Mouse (Mus musculus) olfactory bulb, adult 2 months (tissue): ENCODE measurements around the gene Pxmp4. TPM values are rescaled to one million over a fixed set of nuclear protein-coding genes. Genes with fewer than 3 reads are reported as not detected.

Experiments
- H3K27ac ChIP-seq: fragments of 200-500 bp; 2 replicates; pipeline ENCODE4 v1.5.1; 2012; ENCODE audit warnings: low read depth, low read length; ENCODE audit not compliant: insufficient read depth
- H3K4me1 ChIP-seq: fragments of 200-500 bp; 2 replicates; pipeline ENCODE4 v1.6.1; 2012; ENCODE audit warnings: low read length; ENCODE audit not compliant: control insufficient read depth, insufficient read depth
- H3K4me3 ChIP-seq: fragments of 200-500 bp; 2 replicates; pipeline ENCODE4 v1.5.1; 2012; ENCODE audit warnings: mild to moderate bottlenecking, low read depth, low read length, moderate library complexity; ENCODE audit not compliant: insufficient read depth
- CTCF ChIP-seq: fragments of 200-500 bp; IDR thresholded peaks from 2 replicates; pipeline ENCODE4 v1.5.1; 2012; ENCODE audit warnings: low read depth, mild to moderate bottlenecking, low read length, moderate library complexity; ENCODE audit not compliant: insufficient read depth
- POLR2A ChIP-seq: fragments of 200-500 bp; IDR thresholded peaks from 2 replicates; pipeline ENCODE4 v1.6.1; 2012; ENCODE audit warnings: mild to moderate bottlenecking, low read depth, low read length, moderate library complexity; ENCODE audit not compliant: insufficient read depth
- WGBS: fragments of 180-500 bp; shearing (Covaris S2); methylation state at CpG from one replicate; pipeline ENCODE4 v1.1.7; 2018; 5-methylcytosine and 5-hydroxymethylcytosine counted together
- polyA plus RNA-seq: library from polyadenylated mRNA; stranded (reverse); fragments of >200 nt; gene quantifications from 2 replicates; pipeline ENCODE4 v1.2.4, GENCODE M21; 2012; ENCODE audit warnings: low replicate concordance; ENCODE audit not compliant: missing spikeins, insufficient read depth, insufficient read length

Pxmp4 gene
- polyA plus RNA-seq, 1 experiment = not detected

DNA sequence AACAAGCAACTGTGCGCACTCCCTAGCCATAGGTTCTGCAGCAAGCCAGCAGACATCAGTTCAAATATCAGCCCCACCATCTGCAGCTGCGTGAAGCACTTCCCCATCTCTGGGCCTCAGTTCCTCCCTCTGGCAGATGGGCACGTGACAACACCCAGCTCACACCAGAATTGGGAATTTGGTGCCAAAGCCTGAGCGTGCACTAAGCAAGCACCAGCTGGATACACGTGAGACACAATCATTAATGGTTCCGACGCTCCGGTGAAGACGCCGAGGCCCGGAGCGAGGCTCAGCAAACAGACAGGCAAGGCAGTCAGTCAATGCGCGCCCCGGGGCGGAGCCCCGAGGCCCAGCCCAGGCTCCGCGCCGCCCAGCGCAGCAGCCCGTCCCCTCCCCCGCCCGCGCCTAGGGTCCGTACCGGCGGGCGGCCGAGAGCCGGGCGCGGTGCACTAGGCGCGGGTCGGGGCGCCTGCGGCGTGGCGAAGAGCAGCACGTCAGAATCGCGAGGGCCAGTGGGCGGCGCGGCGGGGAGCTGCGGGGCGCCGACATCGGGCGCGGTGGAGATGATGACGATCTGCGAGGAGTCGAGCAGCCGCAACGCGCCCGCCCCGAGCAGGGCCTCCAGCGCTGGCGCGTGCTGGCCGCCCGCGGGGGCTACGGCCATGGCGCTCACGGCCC, 34.3 kb downstream of the Pxmp4 start:
- Histone ChIP-seq H3K4me3 (peak overlapping the region; percentile 63), H3K27ac (no peak overlapping the region), H3K4me1 (peaks cover 7% of the 10 kb centered on the region)
- 1% methylated on average over 69 of the region's 70 CpGs for WGBS
- no peak for TF ChIP-seq CTCF
- TF ChIP-seq POLR2A = no peak

- Histone ChIP-seq H3K4me3 (peak overlapping the region; percentile 63), H3K27ac (no peak overlapping the region), H3K4me1 (peaks cover 7% of the 10 kb centered on the region)
- TF ChIP-seq CTCF = no peak
- TF ChIP-seq POLR2A = no peak
- WGBS = 41% methylated on average over 10 of the region's 10 CpGs
Measured at GRCm38 (mm10) chr2:154568329-154569070, 35.0 kb downstream of the Pxmp4 start.

- TF ChIP-seq POLR2A = no peak
- Histone ChIP-seq H3K4me1 (peaks cover 7% of the 10 kb centered on the region), H3K4me3 (no peak overlapping the region), H3K27ac (no peak overlapping the region)
- WGBS = 78% methylated on average over 2 of the region's 2 CpGs
Measured at GRCm38 (mm10) chr2:154567766-154568165, 35.7 kb downstream of the Pxmp4 start.

DNA sequence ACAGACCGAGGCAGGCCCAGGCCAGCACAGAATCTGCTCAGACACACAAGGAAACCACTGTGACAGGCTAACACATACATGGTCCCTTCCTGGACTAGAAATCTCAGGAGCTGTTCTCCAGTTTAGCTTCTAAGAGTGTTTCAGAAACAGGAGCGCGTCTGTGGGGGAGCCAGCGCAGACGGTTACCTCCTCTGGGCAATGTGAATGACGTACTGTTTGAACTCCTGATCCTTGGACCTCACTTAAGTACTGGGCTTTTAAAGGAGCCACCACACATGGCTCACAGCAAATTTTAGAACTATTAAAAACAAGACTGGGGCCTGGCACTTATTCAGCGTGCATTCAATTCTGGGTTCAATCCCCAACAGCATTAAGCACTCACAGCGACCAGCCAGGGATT, 36.9 kb downstream of the Pxmp4 start:
- H3K4me1 ChIP-seq = peaks cover 7% of the 10 kb centered on the region
- TF ChIP-seq POLR2A = no peak
- no peak overlapping the region for H3K4me3 ChIP-seq
- H3K27ac ChIP-seq = no peak overlapping the region
- WGBS = 78% methylated on average over 8 of the region's 8 CpGs

DNA sequence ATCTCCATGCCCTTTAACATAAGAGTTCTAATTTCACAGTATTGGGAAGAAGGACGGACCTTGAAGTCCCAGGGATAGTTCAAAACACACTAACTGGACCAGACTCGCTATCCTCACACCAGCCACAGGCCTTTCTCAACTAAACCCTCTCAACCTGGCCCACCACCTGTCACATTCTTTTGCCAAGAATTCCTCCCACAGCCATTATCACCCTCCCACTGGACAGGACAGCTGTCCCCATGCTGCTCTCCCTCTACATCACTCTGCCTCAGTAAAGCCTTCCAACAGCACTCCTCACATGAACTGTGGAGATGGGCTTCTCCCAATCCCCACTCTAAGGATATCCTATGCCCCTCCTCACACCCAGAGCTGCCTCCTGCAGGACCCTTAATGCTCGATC, 37.9 kb downstream of the Pxmp4 start:
- peaks cover 7% of the 10 kb centered on the region for H3K4me1 ChIP-seq
- WGBS = 91% methylated on average over 3 of the region's 3 CpGs
- TF ChIP-seq CTCF (no peak), POLR2A (no peak)
- H3K4me3 ChIP-seq = no peak overlapping the region
- H3K27ac ChIP-seq = no peak overlapping the region

GRCm38 (mm10) chr2:154563612-154564170, 39.8 kb downstream of the Pxmp4 start:
- TF ChIP-seq POLR2A = no peak
- no peak for TF ChIP-seq CTCF
- 92% methylated on average over 22 of the region's 22 CpGs for WGBS
- no peak overlapping the region for H3K4me3 ChIP-seq
- H3K4me1 ChIP-seq = peaks cover 9% of the 10 kb centered on the region
- no peak overlapping the region for H3K27ac ChIP-seq

DNA sequence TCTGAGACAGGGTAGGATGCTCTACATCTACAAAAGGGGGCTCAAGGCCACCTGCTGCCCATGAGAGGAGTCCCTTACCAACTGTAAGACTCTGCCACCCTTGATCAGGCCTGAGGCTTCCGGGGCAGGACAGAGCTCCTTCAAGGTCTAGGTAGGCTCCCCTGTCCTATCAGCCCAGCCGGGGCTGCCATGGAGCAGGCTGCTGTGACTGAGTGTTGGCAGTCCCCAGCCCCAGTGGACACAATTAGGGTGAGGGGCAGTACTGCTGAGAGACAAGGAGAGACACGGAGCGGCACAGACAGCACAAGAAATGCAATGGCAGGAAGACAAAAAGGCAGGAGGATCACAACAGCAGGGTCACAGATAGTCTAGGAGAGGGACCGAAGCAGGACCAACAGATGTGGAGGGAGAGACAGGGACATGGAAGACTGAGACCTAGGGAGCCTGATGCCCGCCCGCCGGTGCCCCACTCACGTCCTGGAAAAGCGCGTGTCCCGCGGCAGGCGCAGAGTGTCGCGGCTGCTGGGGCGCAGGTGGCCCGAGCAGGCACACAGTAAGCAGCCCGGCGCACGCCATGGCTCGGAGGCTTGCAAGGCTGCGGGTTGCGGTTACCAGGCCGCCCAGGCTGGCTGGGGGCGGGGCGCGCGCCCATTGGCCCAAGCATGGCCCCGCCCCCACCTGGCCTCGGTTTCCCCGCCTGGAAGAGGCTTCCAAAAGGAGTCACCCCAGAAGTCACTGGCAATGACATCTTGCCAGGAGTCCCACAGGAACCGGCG, 45.1 kb downstream of the Pxmp4 start, which contains the start of gene Necab3:
Gene Necab3 (minus strand): TSS at position 627 of the 776 bp plus-strand sequence.
- Histone ChIP-seq H3K4me1 (peaks cover 43% of the 10 kb centered on the region), H3K27ac (peak within 1 kb of the TSS; percentile 87), H3K4me3 (peak within 1 kb of the TSS; percentile 68)
- 7% methylated on average over 34 of the region's 34 CpGs for WGBS
- TF ChIP-seq CTCF (no peak), POLR2A (0 out of 2 replicates have a peak, but pooled peaks have one; percentile 27)

DNA sequence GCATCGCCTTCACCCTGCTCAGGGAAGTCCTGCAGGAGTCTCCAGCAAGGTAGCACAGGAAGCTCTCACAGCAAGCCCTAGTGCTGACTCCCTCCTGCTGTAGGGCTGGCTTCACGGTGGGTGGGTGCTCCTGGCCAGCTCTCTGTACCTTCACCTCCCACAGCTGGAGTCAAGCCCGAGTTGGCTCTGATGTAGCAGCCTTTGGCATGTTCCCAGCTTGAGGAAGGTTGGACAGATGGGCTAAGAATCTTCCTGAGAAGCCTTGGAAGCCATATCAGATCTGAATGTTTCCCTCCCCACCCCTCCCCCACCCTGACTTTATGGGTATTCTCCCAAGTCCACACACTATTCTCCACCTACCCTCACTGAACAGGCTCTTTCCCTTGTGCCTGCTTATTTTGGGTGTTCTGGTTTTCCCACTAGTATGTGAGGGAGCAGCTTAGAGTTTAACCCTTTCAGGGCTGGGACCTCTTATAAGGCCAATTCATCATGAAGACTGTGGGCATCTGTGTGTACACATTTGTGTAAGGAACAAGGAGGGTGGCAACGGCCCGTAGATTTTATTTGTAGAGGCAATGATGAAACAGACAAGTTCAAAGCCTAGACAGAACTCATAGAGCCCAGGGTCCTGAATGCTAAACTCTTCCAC, 46.2 kb downstream of the Pxmp4 start:
- 37% methylated on average over 5 of the region's 5 CpGs for WGBS
- Histone ChIP-seq H3K4me1 (peaks cover 51% of the 10 kb centered on the region), H3K27ac (peak overlapping the region; percentile 87), H3K4me3 (peak overlapping the region; percentile 68)
- TF ChIP-seq CTCF (no peak), POLR2A (no peak)

GRCm38 (mm10) chr2:154555235-154555634, 48.3 kb downstream of the Pxmp4 start:
- WGBS = 38% methylated on average over 6 of the region's 6 CpGs
- peaks cover 62% of the 10 kb centered on the region for H3K4me1 ChIP-seq
- no peak overlapping the region; the same call in 1 of the 2 replicates for H3K4me3 ChIP-seq
- TF ChIP-seq CTCF = no peak
- no peak for TF ChIP-seq POLR2A
- H3K27ac ChIP-seq = peak overlapping the region; percentile 91
